Mouse (Mus musculus) testis, adult 2 months (tissue): ENCODE data around the gene Padi3. TPM values are rescaled to one million over a fixed set of nuclear protein-coding genes. Genes with fewer than 3 reads are reported as not detected.

Source experiments
- H3K27ac ChIP-seq: fragments of 200-500 bp; 2 replicates; pipeline ENCODE4 v1.5.1; 2012; ENCODE audit warnings: low read depth, low read length; ENCODE audit not compliant: control insufficient read depth, insufficient read depth
- H3K27me3 ChIP-seq: fragments of 200-500 bp; 2 replicates; pipeline ENCODE4 v1.6.1; 2012; ENCODE audit warnings: mild to moderate bottlenecking, low read length, moderate library complexity; ENCODE audit not compliant: control insufficient read depth, insufficient read depth
- H3K36me3 ChIP-seq: fragments of 200-500 bp; 2 replicates; pipeline ENCODE4 v1.6.1; 2012; ENCODE audit warnings: mild to moderate bottlenecking, low read length; ENCODE audit not compliant: control insufficient read depth, insufficient read depth
- H3K4me1 ChIP-seq: fragments of 200-500 bp; 2 replicates; pipeline ENCODE4 v1.6.1; 2012; ENCODE audit warnings: low read length; ENCODE audit not compliant: control insufficient read depth, insufficient read depth
- H3K4me3 ChIP-seq: fragments of 200-500 bp; 2 replicates; pipeline ENCODE4 v1.5.1; 2012; ENCODE audit warnings: low read depth, mild to moderate bottlenecking, low read length, moderate library complexity, mixed read lengths; ENCODE audit not compliant: control insufficient read depth
- CTCF ChIP-seq: fragments of 200-500 bp; IDR thresholded peaks from 2 replicates; pipeline ENCODE4 v1.5.1; 2012; ENCODE audit warnings: low read depth, mild to moderate bottlenecking, inconsistent platforms, low read length, moderate library complexity; ENCODE audit not compliant: control insufficient read depth, insufficient read depth, insufficient replicate concordance
- POLR2A ChIP-seq: fragments of 200-500 bp; IDR thresholded peaks from 2 replicates; pipeline ENCODE4 v1.6.1; 2012; ENCODE audit warnings: low read depth, mild to moderate bottlenecking, inconsistent platforms, low read length, moderate library complexity; ENCODE audit not compliant: control insufficient read depth
- polyA plus RNA-seq: library from polyadenylated mRNA; depleted of rRNA; stranded (reverse); fragments of >200 nt; gene quantifications from 2 replicates; pipeline ENCODE4 v1.2.3, GENCODE M21; 2012

Padi3 gene
- polyA plus RNA-seq, 1 experiment: 1.7 TPM

- Histone ChIP-seq H3K36me3 (no peaks in the 10 kb centered on the region), H3K4me1 (peaks cover 5% of the 10 kb centered on the region; the same call in 1 of the 2 replicates), H3K27me3 (no peaks in the 10 kb centered on the region), H3K27ac (no peak overlapping the region), H3K4me3 (no peak overlapping the region)
- TF ChIP-seq POLR2A: no peak
Observed at GRCm38 (mm10) chr4:140835682-140836081, 25.2 kb upstream of the Padi3 start.

GRCm38 (mm10) chr4:140834327-140834934 lies 24.0 kb upstream of the Padi3 start:
- Histone ChIP-seq H3K36me3 (no peaks in the 10 kb centered on the region), H3K4me1 (peaks cover 5% of the 10 kb centered on the region; the same call in 1 of the 2 replicates), H3K4me3 (no peak overlapping the region), H3K27ac (no peak overlapping the region), H3K27me3 (no peaks in the 10 kb centered on the region)
- no peak for TF ChIP-seq POLR2A

GRCm38 (mm10) chr4:140832821-140833220 lies 22.4 kb upstream of the Padi3 start:
- TF ChIP-seq POLR2A: no peak
- TF ChIP-seq CTCF: no peak
- no peak overlapping the region for H3K4me3 ChIP-seq
- H3K4me1 ChIP-seq: no peaks in the 10 kb centered on the region; the same call in 1 of the 2 replicates
- H3K36me3 ChIP-seq: no peaks in the 10 kb centered on the region
- no peak overlapping the region for H3K27ac ChIP-seq
- no peaks in the 10 kb centered on the region for H3K27me3 ChIP-seq

- no peak for TF ChIP-seq CTCF
- no peak for TF ChIP-seq POLR2A
- no peak overlapping the region for H3K4me3 ChIP-seq
- H3K27me3 ChIP-seq: no peaks in the 10 kb centered on the region
- no peak overlapping the region for H3K27ac ChIP-seq
- H3K4me1 ChIP-seq: no peaks in the 10 kb centered on the region
- H3K36me3 ChIP-seq: no peaks in the 10 kb centered on the region
Observed at GRCm38 (mm10) chr4:140831808-140832207, 21.4 kb upstream of the Padi3 start.

GRCm38 (mm10) chr4:140827237-140827636 lies 16.8 kb upstream of the Padi3 start:
- Histone ChIP-seq H3K27ac (no peak overlapping the region), H3K4me1 (peaks cover 6% of the 10 kb centered on the region), H3K4me3 (no peak overlapping the region), H3K27me3 (no peaks in the 10 kb centered on the region), H3K36me3 (no peaks in the 10 kb centered on the region)
- TF ChIP-seq POLR2A (no peak), CTCF (no peak)

- TF ChIP-seq POLR2A (no peak), CTCF (no peak)
- H3K27me3 ChIP-seq: no peaks in the 10 kb centered on the region
- peaks cover 6% of the 10 kb centered on the region for H3K4me1 ChIP-seq
- H3K27ac ChIP-seq: no peak overlapping the region
- H3K4me3 ChIP-seq: peak overlapping the region; percentile 10
- H3K36me3 ChIP-seq: no peaks in the 10 kb centered on the region
Observed at GRCm38 (mm10) chr4:140825942-140826341, 15.5 kb upstream of the Padi3 start.

- no peak overlapping the region for H3K4me3 ChIP-seq
- no peaks in the 10 kb centered on the region for H3K36me3 ChIP-seq
- no peak overlapping the region for H3K27ac ChIP-seq
- no peaks in the 10 kb centered on the region for H3K27me3 ChIP-seq
- peaks cover 6% of the 10 kb centered on the region for H3K4me1 ChIP-seq
- TF ChIP-seq CTCF (no peak), POLR2A (no peak)
Observed at GRCm38 (mm10) chr4:140821988-140822387, 11.5 kb upstream of the Padi3 start.

GRCm38 (mm10) chr4:140817413-140817812 lies 7.0 kb upstream of the Padi3 start:
- Histone ChIP-seq H3K4me3 (no peak overlapping the region), H3K4me1 (peaks cover 10% of the 10 kb centered on the region; the same call in 1 of the 2 replicates), H3K27ac (no peak overlapping the region), H3K36me3 (no peaks in the 10 kb centered on the region), H3K27me3 (no peaks in the 10 kb centered on the region)
- TF ChIP-seq CTCF (peak; percentile 21; the same call in 1 of the 2 replicates), POLR2A (no peak)
